In the genomic region with DNA sequence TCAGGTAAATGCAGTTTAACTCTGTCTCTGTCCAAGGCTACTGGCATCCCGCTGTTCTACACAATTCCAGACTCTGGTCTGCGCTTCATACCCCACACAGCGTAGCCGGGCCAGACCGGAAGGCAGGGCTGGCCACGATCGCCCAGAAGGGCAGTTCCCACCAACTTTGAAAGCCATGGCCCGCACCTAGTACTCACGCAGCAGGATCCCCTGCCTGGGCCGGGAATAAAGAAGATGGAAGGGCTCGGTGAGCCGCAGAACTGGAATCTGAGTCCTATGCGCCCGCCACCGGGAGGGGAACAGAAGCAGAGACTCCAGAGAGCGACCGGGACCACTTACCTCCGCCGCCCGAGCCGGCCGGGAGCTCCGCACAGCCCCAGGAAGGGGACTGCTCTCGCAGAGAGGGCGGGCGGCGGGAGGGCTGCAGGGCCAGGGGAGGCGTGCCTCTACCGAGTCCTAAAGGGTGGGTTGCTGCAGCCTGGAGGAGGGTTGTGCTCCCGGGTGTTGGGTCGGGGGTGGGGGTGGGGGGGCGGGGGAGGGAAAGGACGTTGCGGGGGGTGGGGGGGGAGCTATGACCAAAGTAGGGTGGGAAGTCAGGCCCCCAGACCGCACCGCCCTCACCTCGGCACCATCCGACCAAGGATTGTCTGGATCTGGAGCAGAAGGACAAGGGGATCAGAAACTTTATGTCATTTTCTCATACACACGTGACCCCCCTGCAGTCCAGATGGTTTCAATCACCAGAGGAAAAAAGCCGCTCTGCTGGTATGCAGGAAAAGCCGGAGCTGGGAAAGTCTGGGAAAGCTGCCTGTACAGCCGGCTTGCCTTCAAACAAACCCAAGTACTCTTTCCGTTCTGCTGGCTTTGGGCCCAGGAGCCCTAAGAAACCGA, we compare ENCODE assay signal across 8 mouse cellular contexts. TPM values are rescaled to one million over a fixed set of nuclear protein-coding genes. Genes with fewer than 3 reads are reported as not detected.
A peak's percentile ranks its signal among the peaks of the same experiment; 100 is the strongest.
DNase-seq lines count a peak whose midpoint lies in the region; ATAC-seq lines count a peak whose summit lies in the region.

No protein-coding gene starts in this region.

- H3K36me3 ChIP-seq in hindbrain, embryonic 12.5 days: no peaks in the 10 kb centered on the region
- H3K36me3 ChIP-seq in lung, embryonic 15.5 days: no peaks in the 10 kb centered on the region

- under 1% methylated on average over 33 of the region's 44 CpGs for WGBS in hindbrain, embryonic 12.5 days
- under 1% methylated on average over 34 of the region's 44 CpGs for WGBS in lung, embryonic 15.5 days

- peak overlapping the region; percentile 75 for H3K9ac ChIP-seq in hindbrain, embryonic 12.5 days
- peak overlapping the region; percentile 67 for H3K9ac ChIP-seq in lung, embryonic 15.5 days

- H3K27ac ChIP-seq in hindbrain, embryonic 12.5 days: peak overlapping the region; percentile 78
- peak overlapping the region; percentile 96 for H3K27ac ChIP-seq in lung, embryonic 15.5 days

- H3K4me2 ChIP-seq in hindbrain, embryonic 12.5 days (replicated peaks): peak overlapping the region; percentile 85
- peak overlapping the region; percentile 54 for H3K4me2 ChIP-seq in lung, embryonic 15.5 days

- H3K27me3 ChIP-seq in hindbrain, embryonic 12.5 days: no peaks in the 10 kb centered on the region
- no peaks in the 10 kb centered on the region for H3K27me3 ChIP-seq in lung, embryonic 15.5 days

- H3K9me3 ChIP-seq in hindbrain, embryonic 12.5 days (replicated peaks): no peaks in the 10 kb centered on the region
- no peaks in the 10 kb centered on the region for H3K9me3 ChIP-seq in lung, embryonic 15.5 days

- DNase-seq in T-cell, adult 2 months (ENCODE audit: low spot score): peak; percentile 1
- peak; percentile 63 to 65 for DNase-seq in cerebellum, postnatal 14 days
- DNase-seq in frontal cortex, postnatal 25 days (ENCODE audit: low spot score in 2 of 2): peak; percentile 23 to 32
- peak; percentile 57 to 70 for DNase-seq in layer of hippocampus, postnatal 10 days (ENCODE audit: low spot score in 2 of 2)
- peak; percentile 71 for DNase-seq in ovary, postnatal 36 days (ENCODE audit: low spot score)
- peak; percentile 43 for DNase-seq in urinary bladder, postnatal 25 days (ENCODE audit: low spot score)

- ATAC-seq in hindbrain, embryonic 12.5 days (ENCODE audit: low FRiP score): peak; percentile 95
- ATAC-seq in lung, embryonic 15.5 days (ENCODE audit: borderline replicate concordance, extremely low read depth, low FRiP score, low TSS enrichment): peak; percentile 95

- H3K4me1 ChIP-seq in hindbrain, embryonic 12.5 days: peaks cover 9% of the 10 kb centered on the region; the same call in 1 of the 2 replicates
- H3K4me1 ChIP-seq in lung, embryonic 15.5 days: peaks cover 42% of the 10 kb centered on the region

- H3K4me3 ChIP-seq in hindbrain, embryonic 12.5 days: peak overlapping the region; percentile 50
- H3K4me3 ChIP-seq in lung, embryonic 15.5 days: peak overlapping the region; percentile 55

RNA-seq across cellular contexts. Expression of a gene that starts 31.6 kb away (rescaled TPM):
- polyA plus RNA-seq in hindbrain, embryonic 12.5 days (2016; fragmentation: Nextera tagmentation; extraction: Ambion mirVana): 40.3 and 45.3 TPM in 2 replicates
- total RNA-seq in layer of hippocampus, postnatal 10 days (2021): 10 to 100 TPM; 30.8 to 33.5 TPM
- 59.6 and 61.2 TPM in 2 replicates for polyA plus RNA-seq in lung, embryonic 15.5 days (2015; fragmentation: Nextera tagmentation; extraction: Ambion mirVana)

RNA-seq across cellular contexts. Expression of a gene that starts 31.7 kb away (rescaled TPM):
- polyA plus RNA-seq in hindbrain, embryonic 12.5 days (2016; fragmentation: Nextera tagmentation; extraction: Ambion mirVana): 15.4 and 18.2 TPM in 2 replicates
- total RNA-seq in layer of hippocampus, postnatal 10 days (2021): 1 to 10 TPM; 6.7 to 6.9 TPM
- 39.3 and 41.2 TPM in 2 replicates for polyA plus RNA-seq in lung, embryonic 15.5 days (2015; fragmentation: Nextera tagmentation; extraction: Ambion mirVana)

RNA-seq across cellular contexts. Expression of a gene that starts 51.8 kb away (rescaled TPM):
- polyA plus RNA-seq in hindbrain, embryonic 12.5 days (2016; fragmentation: Nextera tagmentation; extraction: Ambion mirVana): 0.74 and 0.78 TPM in 2 replicates
- total RNA-seq in layer of hippocampus, postnatal 10 days (2021): under 1 TPM; 0.30 to 0.40 TPM
- 2.1 and 2.5 TPM in 2 replicates for polyA plus RNA-seq in lung, embryonic 15.5 days (2015; fragmentation: Nextera tagmentation; extraction: Ambion mirVana)

RNA-seq across cellular contexts. Expression of a gene that starts 59.7 kb away (rescaled TPM):
- 0.47 TPM in 1 of 2 replicates, not detected in the other for polyA plus RNA-seq in hindbrain, embryonic 12.5 days (2016; fragmentation: Nextera tagmentation; extraction: Ambion mirVana)
- total RNA-seq in layer of hippocampus, postnatal 10 days (2021): not detected
- 0.30 TPM in 1 of 2 replicates, not detected in the other for polyA plus RNA-seq in lung, embryonic 15.5 days (2015; fragmentation: Nextera tagmentation; extraction: Ambion mirVana)

Comparison
In these comparisons a context has a peak if more than half of its experiments do, and no peak if none do; other contexts are left out.
1. Peak in every context shown above with its lines: DNase-seq, ATAC-seq, H3K4me3 ChIP-seq and H3K27ac ChIP-seq.
2. DNase-seq: peak in every context shown above with its lines; median percentile 71 in ovary, postnatal 36 days; 64 in cerebellum, postnatal 14 days; 64 in layer of hippocampus, postnatal 10 days; 43 in urinary bladder, postnatal 25 days; 28 in frontal cortex, postnatal 25 days; 1 in T-cell, adult 2 months.